Mouse (Mus musculus): ENCODE results near the gene Dph2. TPM values are rescaled to one million over a fixed set of nuclear protein-coding genes. Genes with fewer than 3 reads are reported as not detected.

Gene Dph2
- polyA plus RNA-seq, 1 experiment, result 8.0 TPM

- peak within 1 kb of the TSS; percentile 59 for H3K9ac ChIP-seq (ENCODE audit: low read depth, poor library complexity, severe bottlenecking)
- no peaks in the 10 kb centered on the region for H3K9me3 ChIP-seq (replicated peaks; ENCODE audit: control insufficient read depth, insufficient read depth, low read length, poor library complexity, severe bottlenecking)
- TF ChIP-seq EP300 (IDR thresholded peaks at IDR 0.05; ENCODE audit: insufficient read depth, low read depth, low read length), result 0 out of 2 replicates have a peak, but pooled peaks have one; percentile 15
- peak; percentile 49 for TF ChIP-seq POLR2A (IDR thresholded peaks at IDR 0.05; ENCODE audit: insufficient read depth, low read length)
- TF ChIP-seq CTCF (IDR thresholded peaks at IDR 0.05; ENCODE audit: low read depth, low read length), result no peak
- H3K36me3 ChIP-seq (ENCODE audit: control insufficient read depth, insufficient read depth, low read length, poor library complexity, severe bottlenecking), result no peaks in the 10 kb centered on the region; the same call in 1 of the 2 replicates
- H3K27ac ChIP-seq (ENCODE audit: insufficient read depth, low read length), result peak within 1 kb of the TSS; percentile 21; the same call in 1 of the 2 replicates
- no peaks in the 10 kb centered on the region for H3K27me3 ChIP-seq (ENCODE audit: control insufficient read depth, insufficient read depth, low read length, poor library complexity, severe bottlenecking)
- peaks cover 2% of the 10 kb centered on the region for H3K4me1 ChIP-seq (ENCODE audit: control insufficient read depth, insufficient read depth, low read length)
- H3K4me3 ChIP-seq (ENCODE audit: low read depth, low read length), result peak within 1 kb of the TSS; percentile 99
Measured at GRCm38 (mm10) chr4:117914591-117915442, 23.0 kb upstream of the Dph2 start, which contains the start of gene Ipo13. TSS of gene Ipo13 (minus strand) at chr4:117914999.

- H3K27me3 ChIP-seq (ENCODE audit: control insufficient read depth, insufficient read depth, low read length, poor library complexity, severe bottlenecking), result no peaks in the 10 kb centered on the region
- no peaks in the 10 kb centered on the region for H3K9me3 ChIP-seq (replicated peaks; ENCODE audit: control insufficient read depth, insufficient read depth, low read length, poor library complexity, severe bottlenecking)
- H3K36me3 ChIP-seq (ENCODE audit: control insufficient read depth, insufficient read depth, low read length, poor library complexity, severe bottlenecking), result no peaks in the 10 kb centered on the region; the same call in 1 of the 2 replicates
- peak overlapping the region; percentile 59 for H3K9ac ChIP-seq (ENCODE audit: low read depth, poor library complexity, severe bottlenecking)
- TF ChIP-seq EP300 (IDR thresholded peaks at IDR 0.05; ENCODE audit: insufficient read depth, low read depth, low read length) (no peak), CTCF (IDR thresholded peaks at IDR 0.05; ENCODE audit: low read depth, low read length) (no peak), POLR2A (IDR thresholded peaks at IDR 0.05; ENCODE audit: insufficient read depth, low read length) (no peak)
- H3K4me3 ChIP-seq (ENCODE audit: low read depth, low read length), result peak overlapping the region; percentile 99
- peaks cover 2% of the 10 kb centered on the region for H3K4me1 ChIP-seq (ENCODE audit: control insufficient read depth, insufficient read depth, low read length)
- no peak overlapping the region for H3K27ac ChIP-seq (ENCODE audit: insufficient read depth, low read length)
Measured at GRCm38 (mm10) chr4:117914031-117914430, 22.2 kb upstream of the Dph2 start.

DNA sequence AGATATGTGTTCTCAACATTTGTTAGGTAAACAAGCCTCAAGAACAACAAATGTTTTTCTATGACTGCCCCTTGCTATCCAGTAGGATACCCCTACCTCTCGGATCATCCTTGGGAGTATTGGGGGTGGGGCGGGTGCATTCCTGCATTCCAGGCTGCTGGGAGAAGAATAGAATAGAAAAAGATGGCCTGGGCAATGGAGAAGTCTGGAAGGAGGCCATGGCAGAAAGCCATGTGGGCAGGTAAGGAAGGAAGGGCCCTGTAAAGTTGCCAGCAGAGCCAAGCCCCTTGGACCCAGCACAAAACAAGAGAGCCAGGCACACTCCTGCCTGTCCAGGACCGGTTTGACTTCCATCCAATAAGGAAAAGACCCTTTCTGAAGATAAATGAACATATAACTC is 21.6 kb upstream of the Dph2 start:
- Histone ChIP-seq H3K36me3 (ENCODE audit: control insufficient read depth, insufficient read depth, low read length, poor library complexity, severe bottlenecking) (no peaks in the 10 kb centered on the region; the same call in 1 of the 2 replicates), H3K9ac (ENCODE audit: low read depth, poor library complexity, severe bottlenecking) (no peak overlapping the region), H3K4me1 (ENCODE audit: control insufficient read depth, insufficient read depth, low read length) (peaks cover 2% of the 10 kb centered on the region), H3K9me3 (replicated peaks; ENCODE audit: control insufficient read depth, insufficient read depth, low read length, poor library complexity, severe bottlenecking) (no peaks in the 10 kb centered on the region), H3K27ac (ENCODE audit: insufficient read depth, low read length) (no peak overlapping the region), H3K4me3 (ENCODE audit: low read depth, low read length) (no peak overlapping the region; the same call in 1 of the 2 replicates), H3K27me3 (ENCODE audit: control insufficient read depth, insufficient read depth, low read length, poor library complexity, severe bottlenecking) (no peaks in the 10 kb centered on the region)
- TF ChIP-seq POLR2A (IDR thresholded peaks at IDR 0.05; ENCODE audit: insufficient read depth, low read length) (no peak), CTCF (IDR thresholded peaks at IDR 0.05; ENCODE audit: low read depth, low read length) (no peak), EP300 (IDR thresholded peaks at IDR 0.05; ENCODE audit: insufficient read depth, low read depth, low read length) (no peak)

DNA sequence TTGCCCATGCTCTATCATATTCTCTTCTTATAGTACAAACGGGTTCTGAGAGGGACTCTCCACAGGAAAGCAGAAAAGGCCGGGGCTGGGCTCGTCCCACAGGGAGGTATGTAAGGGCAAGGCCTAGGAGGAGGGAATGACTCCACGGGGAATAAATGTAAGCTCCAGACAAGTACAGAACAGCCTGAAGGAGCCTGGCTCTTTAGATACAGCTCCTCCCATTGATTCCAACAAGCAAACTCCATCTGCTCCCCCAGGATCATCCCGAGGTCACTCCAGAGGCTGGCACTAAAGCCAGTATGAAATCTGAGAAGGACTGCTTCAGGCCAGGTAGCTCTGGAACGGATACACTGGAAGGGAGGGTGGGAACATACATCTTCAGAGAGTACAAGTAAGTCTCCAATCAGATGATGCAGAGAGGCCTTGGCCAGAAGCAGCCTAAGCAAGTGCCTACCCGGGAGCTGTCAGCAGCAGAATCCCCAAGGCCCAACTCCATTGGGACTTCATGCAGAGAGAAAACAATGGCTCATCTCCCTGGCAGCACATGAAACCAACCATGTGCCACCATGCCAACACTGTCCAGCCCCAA is 20.9 kb upstream of the Dph2 start:
- TF ChIP-seq POLR2A (IDR thresholded peaks at IDR 0.05; ENCODE audit: insufficient read depth, low read length), result no peak
- no peak for TF ChIP-seq CTCF (IDR thresholded peaks at IDR 0.05; ENCODE audit: low read depth, low read length)
- no peak for TF ChIP-seq EP300 (IDR thresholded peaks at IDR 0.05; ENCODE audit: insufficient read depth, low read depth, low read length)

DNA sequence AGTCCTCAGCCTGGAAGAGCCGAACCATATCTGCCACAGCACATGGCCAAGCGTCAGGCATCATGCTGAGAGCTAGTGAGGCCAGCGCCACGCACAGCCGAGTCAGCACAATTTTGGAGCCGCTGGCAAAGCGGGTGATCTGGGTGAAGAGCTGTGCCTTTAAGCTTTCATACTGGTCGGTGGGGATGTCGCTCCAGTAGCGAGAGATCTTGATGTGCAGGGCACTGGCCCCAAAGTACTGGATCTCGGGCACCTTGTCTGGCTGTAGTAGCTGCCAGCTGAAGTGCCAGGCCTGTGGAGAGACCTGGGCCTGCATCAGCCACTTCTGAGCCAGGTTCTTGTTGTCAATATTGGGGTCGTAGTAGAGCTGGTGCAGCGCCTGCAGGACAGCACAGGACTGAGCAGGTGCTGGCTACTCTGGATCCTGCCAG is 20.3 kb upstream of the Dph2 start:
- H3K9me3 ChIP-seq (replicated peaks; ENCODE audit: control insufficient read depth, insufficient read depth, low read length, poor library complexity, severe bottlenecking), result no peaks in the 10 kb centered on the region
- H3K9ac ChIP-seq (ENCODE audit: low read depth, poor library complexity, severe bottlenecking), result no peak overlapping the region
- H3K4me1 ChIP-seq (ENCODE audit: control insufficient read depth, insufficient read depth, low read length), result peaks cover 2% of the 10 kb centered on the region
- no peaks in the 10 kb centered on the region; the same call in 1 of the 2 replicates for H3K36me3 ChIP-seq (ENCODE audit: control insufficient read depth, insufficient read depth, low read length, poor library complexity, severe bottlenecking)
- H3K27ac ChIP-seq (ENCODE audit: insufficient read depth, low read length), result no peak overlapping the region
- no peak overlapping the region for H3K4me3 ChIP-seq (ENCODE audit: low read depth, low read length)
- H3K27me3 ChIP-seq (ENCODE audit: control insufficient read depth, insufficient read depth, low read length, poor library complexity, severe bottlenecking), result no peaks in the 10 kb centered on the region
- no peak for TF ChIP-seq CTCF (IDR thresholded peaks at IDR 0.05; ENCODE audit: low read depth, low read length)
- TF ChIP-seq POLR2A (IDR thresholded peaks at IDR 0.05; ENCODE audit: insufficient read depth, low read length), result no peak
- no peak for TF ChIP-seq EP300 (IDR thresholded peaks at IDR 0.05; ENCODE audit: insufficient read depth, low read depth, low read length)

More for the DNA sequence above, 20.9 kb upstream of the Dph2 start:
- no peaks in the 10 kb centered on the region for H3K9me3 ChIP-seq (replicated peaks; ENCODE audit: control insufficient read depth, insufficient read depth, low read length, poor library complexity, severe bottlenecking)
- no peak overlapping the region for H3K4me3 ChIP-seq (ENCODE audit: low read depth, low read length)
- H3K27me3 ChIP-seq (ENCODE audit: control insufficient read depth, insufficient read depth, low read length, poor library complexity, severe bottlenecking), result no peaks in the 10 kb centered on the region
- no peak overlapping the region for H3K9ac ChIP-seq (ENCODE audit: low read depth, poor library complexity, severe bottlenecking)
- H3K4me1 ChIP-seq (ENCODE audit: control insufficient read depth, insufficient read depth, low read length), result peaks cover 2% of the 10 kb centered on the region
- no peak overlapping the region for H3K27ac ChIP-seq (ENCODE audit: insufficient read depth, low read length)
- no peaks in the 10 kb centered on the region; the same call in 1 of the 2 replicates for H3K36me3 ChIP-seq (ENCODE audit: control insufficient read depth, insufficient read depth, low read length, poor library complexity, severe bottlenecking)

All from ES-Bruce4 (cell line).